Mouse (Mus musculus): ENCODE results near the gene Hoxc6. TPM values are rescaled to one million over a fixed set of nuclear protein-coding genes. Genes with fewer than 3 reads are reported as not detected.

Gene Hoxc6
- total RNA-seq, 2 experiments from 2014 or later, result 0.25 TPM; not detected in 1

GRCm38 (mm10) chr15:103010112-103010846 lies 12.2 kb downstream of the Hoxc6 start:
- intact Hi-C loops (cut with DNase I), result loop anchor here (5.0 kb wide), 1 partner anchor 48 kb away; no protein-coding TSS in a partner anchor

GRCm38 (mm10) chr15:103010847-103011555 lies 12.9 kb downstream of the Hoxc6 start:
- intact Hi-C loops (cut with DNase I), result loop anchor here (5.0 kb wide), 1 partner anchor 49 kb away; no protein-coding TSS in a partner anchor
- no peak for DNase-seq

More at GRCm38 (mm10) chr15:103010112-103010846, 12.2 kb downstream of the Hoxc6 start:
- DNase-seq, result no peak

- no peak for DNase-seq
- intact Hi-C loops (cut with DNase I), result loop anchor here (2.0 to 5.0 kb wide), 2 partner anchors 50 to 119 kb away; no protein-coding TSS in a partner anchor
Measured at GRCm38 (mm10) chr15:103011928-103012486, 13.9 kb downstream of the Hoxc6 start.

GRCm38 (mm10) chr15:103013238-103013984 lies 15.4 kb downstream of the Hoxc6 start:
- DNase-seq, result peak; percentile 42 to 57
- intact Hi-C loops (cut with DNase I), result loop anchor here (1.0 to 5.0 kb wide), 3 partner anchors 51 to 152 kb away; no protein-coding TSS in a partner anchor

GRCm38 (mm10) chr15:103014166-103015008 lies 16.3 kb downstream of the Hoxc6 start:
- no peak for DNase-seq
- intact Hi-C loops (cut with DNase I), result loop anchor here (5.0 kb wide), 1 partner anchor 52 kb away; no protein-coding TSS in a partner anchor

GRCm38 (mm10) chr15:103015009-103015399 lies 16.9 kb downstream of the Hoxc6 start:
- intact Hi-C loops (cut with DNase I), result no loop called here

GRCm38 (mm10) chr15:103015406-103016166 lies 17.5 kb downstream of the Hoxc6 start:
- intact Hi-C loops (cut with DNase I), result no loop called here
- DNase-seq, result no peak

More at GRCm38 (mm10) chr15:103015009-103015399, 16.9 kb downstream of the Hoxc6 start:
- no peak for DNase-seq

- intact Hi-C loops (cut with DNase I), result no loop called here
- no peak for DNase-seq
Measured at GRCm38 (mm10) chr15:103018636-103019035, 20.6 kb downstream of the Hoxc6 start, which contains the start of gene Hoxc4. Gene Hoxc4 (plus strand): TSS chr15:103018934.

GRCm38 (mm10) chr15:103020899-103021418 lies 22.9 kb downstream of the Hoxc6 start:
- DNase-seq, result no peak
- intact Hi-C loops (cut with DNase I), result no loop called here

- no peak for DNase-seq
- intact Hi-C loops (cut with DNase I), result no loop called here
Measured at GRCm38 (mm10) chr15:103021544-103021943, 23.5 kb downstream of the Hoxc6 start.

- intact Hi-C loops (cut with DNase I), result no loop called here
- no peak for DNase-seq
Measured at GRCm38 (mm10) chr15:103024131-103024530, 26.1 kb downstream of the Hoxc6 start.

GRCm38 (mm10) chr15:103027266-103028235 lies 29.5 kb downstream of the Hoxc6 start:
- no peak for DNase-seq
- intact Hi-C loops (cut with DNase I), result no loop called here

GRCm38 (mm10) chr15:103028916-103029512 lies 31.0 kb downstream of the Hoxc6 start:
- intact Hi-C loops (cut with DNase I), result no loop called here
- no peak for DNase-seq

- DNase-seq, result no peak
- intact Hi-C loops (cut with DNase I), result loop anchor here (5.0 kb wide), 1 partner anchor 108 kb away; the partner anchor contains the start of gene Hoxc13
Measured at GRCm38 (mm10) chr15:103030142-103030541, 32.1 kb downstream of the Hoxc6 start.

- intact Hi-C loops (cut with DNase I), result loop anchor here (5.0 kb wide), 1 partner anchor 110 kb away; the partner anchor contains the start of gene Hoxc13
- DNase-seq, result no peak
Measured at GRCm38 (mm10) chr15:103032167-103032566, 34.1 kb downstream of the Hoxc6 start.

All from heart, postnatal 36 days (tissue).